Mouse (Mus musculus) left cerebral cortex, postnatal 36 days (tissue): Measurements from ENCODE around the gene Mios. TPM values are rescaled to one million over a fixed set of nuclear protein-coding genes. Genes with fewer than 3 reads are reported as not detected.

Source experiments
- DNase-seq, 2 experiments: peaks; one replicate each; pipeline ENCODE4 v3.0.0; 2021 to 2022; ENCODE audit warnings: low spot score in 2 of 2, mixed read lengths in 1 of 2
- intact Hi-C: fragments of 180-260 bp; cut with DNase I; formaldehyde crosslinking; loops from one replicate; pipeline ENCODE4 v1.15.1; 2025
- total RNA-seq, 2 experiments: library from RNA; stranded (reverse); gene quantifications; 2 replicates each; pipeline ENCODE4 v1.2.3; 2021

Gene Mios
- total RNA-seq, result 10 to 100 TPM; 23.4 to 23.8 TPM

- DNase-seq, result peak; percentile 81 to 85
- intact Hi-C loops, result loop anchor here (5.0 kb wide), 1 partner anchor 48 kb away; the partner anchor contains the start of genes Gm45062, Rpa3 and Umad1
Observed at GRCm38 (mm10) chr6:8209047-8209865, at the start of gene Mios. TSS of gene Mios (plus strand) at chr6:8209222.

- DNase-seq, result no peak
- intact Hi-C loops, result no loop called here
Observed at GRCm38 (mm10) chr6:8160001-8160400, 49.0 kb upstream of the Mios start.

- DNase-seq, result no peak
- intact Hi-C loops, result no loop called here
Observed at GRCm38 (mm10) chr6:8164741-8165140, 44.3 kb upstream of the Mios start.

GRCm38 (mm10) chr6:8172101-8172500 lies 36.9 kb upstream of the Mios start:
- no peak for DNase-seq
- intact Hi-C loops, result no loop called here

GRCm38 (mm10) chr6:8174062-8174461 lies 35.0 kb upstream of the Mios start:
- intact Hi-C loops, result no loop called here
- no peak for DNase-seq

- intact Hi-C loops, result no loop called here
Observed at GRCm38 (mm10) chr6:8175346-8175745, 33.7 kb upstream of the Mios start.

GRCm38 (mm10) chr6:8176116-8176515 lies 32.9 kb upstream of the Mios start:
- intact Hi-C loops, result no loop called here
- no peak for DNase-seq

More at GRCm38 (mm10) chr6:8175346-8175745, 33.7 kb upstream of the Mios start:
- DNase-seq, result no peak

- intact Hi-C loops, result no loop called here
- peak; percentile 9 to 15 for DNase-seq
Observed at GRCm38 (mm10) chr6:8178397-8178941, 30.6 kb upstream of the Mios start.

GRCm38 (mm10) chr6:8188599-8189233 lies 20.3 kb upstream of the Mios start:
- no peak for DNase-seq
- intact Hi-C loops, result loop anchor here (2.0 kb wide), 1 partner anchor 456 kb away; no protein-coding TSS in a partner anchor

GRCm38 (mm10) chr6:8189917-8190316 lies 19.1 kb upstream of the Mios start:
- no peak for DNase-seq
- intact Hi-C loops, result loop anchor here (2.0 kb wide), 1 partner anchor 457 kb away; no protein-coding TSS in a partner anchor

GRCm38 (mm10) chr6:8192517-8192916 lies 16.5 kb upstream of the Mios start, which contains the start of gene Col28a1:
TSS of gene Col28a1 (minus strand) at chr6:8192617.
- intact Hi-C loops, result no loop called here
- DNase-seq, result no peak

- intact Hi-C loops, result loop anchor here (5.0 kb wide), 1 partner anchor 47 kb away; the partner anchor contains the start of genes Gm45062, Rpa3 and Umad1
Observed at GRCm38 (mm10) chr6:8209866-8210186, 804 bp downstream of the Mios start.

GRCm38 (mm10) chr6:8210661-8211060 lies 1.6 kb downstream of the Mios start:
- intact Hi-C loops, result no loop called here
- no peak for DNase-seq

More at GRCm38 (mm10) chr6:8209866-8210186, 804 bp downstream of the Mios start:
- DNase-seq, result no peak

- no peak for DNase-seq
Observed at GRCm38 (mm10) chr6:8227035-8227434, 18.0 kb downstream of the Mios start.

GRCm38 (mm10) chr6:8228596-8228995 lies 19.6 kb downstream of the Mios start:
- no peak for DNase-seq
- intact Hi-C loops, result no loop called here

More at GRCm38 (mm10) chr6:8227035-8227434, 18.0 kb downstream of the Mios start:
- intact Hi-C loops, result no loop called here

GRCm38 (mm10) chr6:8258316-8258715 lies 49.3 kb downstream of the Mios start:
- intact Hi-C loops, result loop anchor here (5.0 kb wide), 1 partner anchor 51 kb away; the partner anchor contains the start of gene Mios

GRCm38 (mm10) chr6:8259004-8259666 lies 50.1 kb downstream of the Mios start, which contains the start of the genes Rpa3, Umad1 and Gm45062:
TSS of gene Rpa3 (minus strand) at chr6:8259173.
TSS of gene Umad1 (plus strand) at chr6:8259288.
TSS of gene Gm45062 (plus strand) at chr6:8259450.
- peak; percentile 98 for DNase-seq
- intact Hi-C loops, result loop anchor here (5.0 kb wide), 1 partner anchor 52 kb away; the partner anchor contains the start of gene Mios

More at GRCm38 (mm10) chr6:8258316-8258715, 49.3 kb downstream of the Mios start:
- DNase-seq, result no peak

GRCm38 (mm10) chr6:8259667-8260044 lies 50.6 kb downstream of the Mios start:
- DNase-seq, result no peak
- intact Hi-C loops, result loop anchor here (5.0 kb wide), 1 partner anchor 52 kb away; the partner anchor contains the start of gene Mios

- intact Hi-C loops, result loop anchor here (10.0 kb wide), 2 partner anchors 144 to 554 kb away; no protein-coding TSS in a partner anchor
- DNase-seq, result no peak
Observed at GRCm38 (mm10) chr6:8271047-8271446, 62.0 kb downstream of the Mios start.
